Mouse (Mus musculus): ENCODE measurements around the gene Olfr1465. TPM values are rescaled to one million over a fixed set of nuclear protein-coding genes. Genes with fewer than 3 reads are reported as not detected.

Gene Olfr1465
- polyA plus RNA-seq (2017; shearing (Covaris generic)) = not detected

DNA sequence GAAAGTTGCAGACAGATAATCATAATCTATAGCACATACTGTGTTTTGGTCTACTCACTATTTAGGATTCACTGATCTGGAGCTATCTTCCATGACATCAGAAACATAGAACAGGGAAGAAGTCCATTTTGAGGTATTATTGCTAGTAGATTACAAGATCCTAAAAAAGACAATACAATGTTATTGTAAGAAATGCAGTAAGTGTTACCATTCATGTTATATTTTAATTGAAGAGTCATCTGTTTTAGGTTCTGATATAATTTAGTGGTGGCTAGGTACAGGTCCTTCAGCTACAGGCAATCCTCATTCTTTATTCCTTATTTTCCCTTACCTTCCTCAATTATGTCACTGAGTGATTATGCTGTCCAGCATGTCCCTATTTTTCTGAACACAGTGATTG, at the start of gene Olfr1465:
TSS of gene Olfr1465 (minus strand) at position 101 of the 400 bp plus-strand sequence.
- no peak for ATAC-seq

DNA sequence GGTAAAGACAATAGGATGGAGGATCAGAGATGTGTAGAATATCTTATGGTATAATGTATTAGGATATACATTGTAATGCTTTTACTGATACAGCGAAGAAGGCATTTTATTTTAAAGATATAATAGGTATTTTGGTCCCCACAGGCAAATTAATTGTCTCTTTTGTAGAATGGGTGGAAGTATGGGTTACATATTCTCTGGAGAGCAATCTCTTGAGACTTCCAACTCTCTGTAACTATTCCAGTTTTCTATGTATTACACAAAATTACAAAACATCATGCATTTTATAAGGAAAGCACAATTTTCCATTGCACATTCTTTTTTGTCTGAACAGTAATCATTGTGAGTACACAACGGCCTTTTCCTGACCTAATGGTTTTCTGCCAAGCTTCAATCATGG, 46.6 kb upstream of the Olfr1465 start, which contains the start of gene Olfr1467:
TSS of gene Olfr1467 (plus strand) at position 301 of the 400 bp plus-strand sequence.
- no peak for ATAC-seq

DNA sequence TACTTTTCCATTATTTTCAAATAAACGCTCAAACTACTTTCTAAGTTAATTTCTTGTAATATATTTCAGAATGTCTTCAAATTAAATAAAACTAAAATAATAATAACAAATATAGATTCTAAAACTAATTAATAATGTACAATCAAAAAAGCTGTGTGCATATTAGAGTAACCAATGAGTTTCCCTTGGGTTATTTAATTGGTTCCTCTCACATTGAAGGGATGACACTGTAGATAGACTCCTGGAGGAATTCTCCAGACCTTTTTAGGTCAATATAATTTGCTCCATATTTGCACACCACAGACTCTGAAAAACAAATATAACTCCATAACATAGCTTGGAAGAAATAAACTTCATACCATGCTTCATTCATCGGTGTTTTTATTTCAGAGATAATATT, 23.2 kb upstream of the Olfr1465 start, which contains the start of gene Olfr1466:
TSS of gene Olfr1466 (plus strand) at position 301 of the 400 bp plus-strand sequence.
- no peak for ATAC-seq

Other genes starting within 250 kb of the Olfr1465 start
- gene Olfr1457, start 217.7 kb downstream of the Olfr1465 start, polyA plus RNA-seq (2017; shearing (Covaris generic)) = not detected
- gene Olfr1458, start 208.8 kb downstream of the Olfr1465 start, polyA plus RNA-seq (2017; shearing (Covaris generic)) = not detected
- under 1 TPM in 1 of 2 experiments, not detected in 1; 0.11 TPM for gene Olfr1459, start 166.0 kb downstream of the Olfr1465 start, polyA plus RNA-seq (2017; shearing (Covaris generic))
- gene Olfr1461, start 152.5 kb downstream of the Olfr1465 start, polyA plus RNA-seq (2017; shearing (Covaris generic)) = not detected
- under 1 TPM in 1 of 2 experiments, not detected in 1; 0.09 TPM for gene Olfr1462, start 129.8 kb downstream of the Olfr1465 start, polyA plus RNA-seq (2017; shearing (Covaris generic))
- gene Olfr1463, start 84.2 kb downstream of the Olfr1465 start, polyA plus RNA-seq (2017; shearing (Covaris generic)) = not detected
- not detected for gene Olfr1466, start 23.3 kb upstream of the Olfr1465 start, polyA plus RNA-seq (2017; shearing (Covaris generic))
- gene Olfr1467, start 46.7 kb upstream of the Olfr1465 start, polyA plus RNA-seq (2017; shearing (Covaris generic)) = not detected
- under 1 TPM in 1 of 2 experiments, not detected in 1; 0.61 TPM for gene Olfr1469, start 92.3 kb upstream of the Olfr1465 start, polyA plus RNA-seq (2017; shearing (Covaris generic))
- not detected for gene Olfr1471, start 127.9 kb upstream of the Olfr1465 start, polyA plus RNA-seq (2017; shearing (Covaris generic))
- gene Olfr1472, start 140.5 kb upstream of the Olfr1465 start, polyA plus RNA-seq (2017; shearing (Covaris generic)) = under 1 TPM in 1 of 2 experiments, not detected in 1; 0.36 TPM
- not detected for gene Olfr1474, start 154.0 kb upstream of the Olfr1465 start, polyA plus RNA-seq (2017; shearing (Covaris generic))
- not detected for gene Olfr1475, start 164.7 kb upstream of the Olfr1465 start, polyA plus RNA-seq (2017; shearing (Covaris generic))
- under 1 TPM in 1 of 2 experiments, not detected in 1; 0.11 TPM for gene Olfr1477, start 185.0 kb upstream of the Olfr1465 start, polyA plus RNA-seq (2017; shearing (Covaris generic))
- gene Olfr1480, start 212.4 kb upstream of the Olfr1465 start, polyA plus RNA-seq (2017; shearing (Covaris generic)) = not detected

Data from activated CD4-positive, CD25-positive, alpha-beta regulatory T cell, adult 4 months (primary cell).